Mouse (Mus musculus) layer of hippocampus, adult 9-10 months (tissue): ENCODE data around the gene Esam.

Experiments
- DNase-seq: peaks from one replicate; pipeline ENCODE4 v3.0.0; 2022; ENCODE audit warnings: low spot score

Gene Esam

GRCm38 (mm10) chr9:37530888-37531705, 3.2 kb downstream of the Esam start:
- no peak for DNase-seq

GRCm38 (mm10) chr9:37536851-37537250, 9.0 kb downstream of the Esam start:
- DNase-seq, result no peak

DNA sequence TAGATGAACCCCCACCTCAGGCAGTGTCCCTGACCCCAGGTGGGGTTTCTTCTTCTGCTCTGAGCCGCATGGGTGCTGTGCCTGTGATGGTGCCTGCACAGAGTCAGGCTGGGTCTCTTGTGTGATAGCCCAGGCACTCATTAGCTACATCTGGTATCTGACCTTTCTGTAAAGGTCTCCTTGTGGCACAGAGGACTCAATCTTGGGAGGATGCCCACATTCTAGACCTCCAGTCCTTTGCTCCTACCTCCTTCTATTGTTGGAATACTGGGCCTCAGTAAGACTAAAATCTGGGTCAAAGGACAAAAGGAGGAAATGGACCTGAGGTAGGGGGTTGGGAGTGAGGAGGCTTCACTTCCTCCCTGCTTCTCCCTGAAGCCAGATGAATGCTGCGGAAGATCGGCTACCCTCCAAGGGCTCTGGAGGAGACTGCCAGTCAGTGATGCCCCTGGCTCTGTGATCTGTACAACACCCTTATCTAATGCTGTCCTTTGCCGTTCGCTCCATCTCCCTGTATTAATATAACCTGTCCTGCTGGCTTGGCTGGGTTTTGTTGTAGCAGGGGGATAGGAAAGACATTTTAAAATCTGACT, 9.9 kb downstream of the Esam start:
- no peak for DNase-seq

GRCm38 (mm10) chr9:37539170-37540025, 11.5 kb downstream of the Esam start, which contains the start of gene Vsig2:
TSS of gene Vsig2 (plus strand) at chr9:37539255.
- no peak for DNase-seq

DNA sequence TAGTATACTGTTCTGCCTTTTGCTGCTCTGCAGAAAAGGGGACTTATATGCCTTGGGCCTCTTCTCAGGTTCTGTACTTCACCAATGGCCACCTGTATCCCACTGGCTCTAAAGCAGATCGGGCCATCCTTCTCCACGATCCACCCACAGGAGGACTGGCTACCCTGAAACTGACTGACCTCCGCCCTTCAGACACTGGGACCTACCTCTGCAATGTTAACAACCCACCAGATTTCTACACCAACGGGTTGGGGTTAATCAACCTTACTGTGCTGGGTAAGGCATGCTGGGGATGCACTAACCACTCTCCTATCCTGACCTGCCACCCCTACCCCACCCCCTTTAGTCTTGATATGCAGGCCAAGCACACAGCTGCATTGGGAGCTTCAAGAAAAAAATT, 12.3 kb downstream of the Esam start:
- no peak for DNase-seq

DNA sequence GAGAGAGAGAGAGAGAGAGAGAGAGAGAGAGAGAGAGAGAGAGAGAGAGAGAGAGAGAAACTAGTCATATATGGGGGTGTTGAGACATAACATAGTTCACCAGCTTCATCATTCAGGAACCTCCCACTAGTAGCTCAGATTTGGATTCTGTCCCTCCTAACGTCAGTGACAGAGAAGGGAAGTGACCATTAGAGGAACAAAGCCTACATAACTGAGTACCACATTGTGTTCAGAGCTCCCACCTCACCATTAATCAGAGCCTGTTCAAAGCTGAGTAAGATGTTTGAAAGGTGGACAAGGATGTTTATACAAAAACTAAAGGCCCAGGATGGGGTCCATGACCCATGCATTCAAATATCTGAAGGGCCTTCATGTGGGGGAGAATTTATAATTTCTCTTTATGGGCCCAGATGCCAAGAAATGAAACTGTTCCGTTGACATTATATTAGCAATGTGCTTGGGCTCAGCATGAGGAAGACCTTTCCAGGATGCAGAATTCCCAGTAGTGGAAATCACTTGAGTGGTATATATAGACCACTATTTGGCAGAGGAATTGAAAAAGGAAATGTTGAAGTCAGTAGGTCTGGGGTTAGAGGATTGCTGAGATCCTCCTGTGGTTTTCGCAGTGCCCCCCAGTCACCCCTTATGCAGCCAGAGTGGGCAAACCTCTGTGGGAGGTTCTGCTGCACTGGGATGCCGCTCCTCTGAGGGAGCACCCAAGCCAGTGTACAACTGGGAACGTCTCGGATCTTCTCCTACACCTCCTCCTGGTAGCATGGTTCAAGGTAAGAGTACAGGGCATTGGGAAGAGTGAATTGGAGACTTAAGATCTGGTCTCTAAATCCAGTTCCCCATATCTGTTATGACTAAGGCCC, 13.1 kb downstream of the Esam start:
- no peak for DNase-seq

DNA sequence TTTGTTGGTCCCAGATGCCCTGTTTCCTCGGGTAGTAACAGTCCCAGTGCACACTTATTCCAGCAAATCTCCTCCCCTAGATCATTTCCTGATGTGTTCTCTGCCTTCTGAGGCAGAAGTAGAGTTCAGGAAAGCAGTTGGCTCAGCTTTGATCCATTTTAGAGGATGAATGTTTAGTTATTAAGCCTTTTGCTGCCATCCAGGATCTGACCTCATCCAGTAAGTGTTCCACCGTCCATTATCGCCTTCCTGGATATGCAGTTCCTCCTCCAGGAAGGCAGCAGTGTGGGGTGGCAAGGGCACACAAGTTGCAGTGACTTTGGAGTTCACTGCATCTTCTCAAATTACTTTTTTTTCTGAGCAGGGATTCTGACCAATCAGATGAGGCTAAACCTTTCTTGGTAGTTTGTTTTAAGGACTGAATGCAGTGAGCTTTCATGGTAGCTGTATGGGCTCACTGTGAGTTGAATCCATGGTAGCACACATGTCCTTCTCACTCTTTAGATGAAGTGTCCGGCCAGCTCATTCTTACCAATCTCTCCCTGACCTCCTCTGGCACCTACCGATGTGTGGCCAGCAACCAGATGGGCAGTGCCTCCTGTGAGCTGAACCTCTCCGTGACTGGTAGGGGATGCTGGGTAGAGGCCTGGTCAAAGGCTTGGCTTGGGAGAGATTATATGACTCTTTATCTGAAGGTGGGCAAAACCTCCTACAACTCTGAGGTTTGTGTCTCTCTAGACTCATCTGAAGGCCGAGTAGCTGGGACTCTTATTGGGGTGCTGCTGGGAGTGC, 14.2 kb downstream of the Esam start:
- no peak for DNase-seq

- no peak for DNase-seq
Measured at GRCm38 (mm10) chr9:37543869-37544440, 16.1 kb downstream of the Esam start.

GRCm38 (mm10) chr9:37544447-37545165, 16.7 kb downstream of the Esam start:
- DNase-seq, result no peak

GRCm38 (mm10) chr9:37545166-37545610, 17.3 kb downstream of the Esam start:
- DNase-seq, result no peak

- DNase-seq, result no peak
Measured at GRCm38 (mm10) chr9:37545847-37546452, 18.1 kb downstream of the Esam start.

GRCm38 (mm10) chr9:37546889-37547288, 19.0 kb downstream of the Esam start:
- DNase-seq, result no peak

- no peak for DNase-seq
Measured at GRCm38 (mm10) chr9:37550435-37550834, 22.6 kb downstream of the Esam start.

DNA sequence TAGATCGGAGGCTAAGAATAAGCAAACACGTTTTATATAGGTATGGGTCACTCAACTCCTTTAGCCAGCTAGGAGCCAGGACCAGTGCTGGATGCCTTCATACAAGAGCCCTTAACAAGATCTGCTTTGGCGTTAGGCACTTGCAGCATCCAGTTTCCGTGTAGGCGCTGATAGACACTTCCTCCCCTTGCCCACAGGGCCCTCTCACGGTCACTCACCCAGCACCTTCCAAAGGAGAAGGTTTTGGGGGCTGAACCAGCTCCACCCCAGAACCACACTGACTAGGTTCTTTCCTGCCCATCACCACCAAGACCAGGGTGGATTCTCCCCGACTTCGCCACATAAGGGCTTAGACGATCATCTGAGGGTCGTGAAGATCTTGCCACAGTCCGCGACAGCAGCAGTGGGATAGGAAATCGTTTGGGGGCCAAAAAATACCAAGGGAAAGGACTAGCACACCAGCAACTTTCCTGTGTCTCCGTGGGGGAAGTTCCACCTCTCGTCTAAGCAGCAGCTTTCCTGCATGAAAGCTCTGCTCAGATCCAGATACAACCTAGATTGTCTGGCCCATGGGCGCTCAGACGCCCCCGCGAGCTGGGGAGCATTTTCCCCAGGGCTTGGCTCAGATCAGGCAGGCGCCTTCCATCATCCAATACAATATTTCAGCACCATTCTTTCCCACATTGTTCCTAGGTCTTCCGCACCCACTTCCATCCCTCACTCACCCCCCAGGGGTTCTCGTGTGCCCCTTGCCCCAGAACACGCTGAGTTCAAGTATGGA, 24.1 kb downstream of the Esam start:
- no peak for DNase-seq

DNA sequence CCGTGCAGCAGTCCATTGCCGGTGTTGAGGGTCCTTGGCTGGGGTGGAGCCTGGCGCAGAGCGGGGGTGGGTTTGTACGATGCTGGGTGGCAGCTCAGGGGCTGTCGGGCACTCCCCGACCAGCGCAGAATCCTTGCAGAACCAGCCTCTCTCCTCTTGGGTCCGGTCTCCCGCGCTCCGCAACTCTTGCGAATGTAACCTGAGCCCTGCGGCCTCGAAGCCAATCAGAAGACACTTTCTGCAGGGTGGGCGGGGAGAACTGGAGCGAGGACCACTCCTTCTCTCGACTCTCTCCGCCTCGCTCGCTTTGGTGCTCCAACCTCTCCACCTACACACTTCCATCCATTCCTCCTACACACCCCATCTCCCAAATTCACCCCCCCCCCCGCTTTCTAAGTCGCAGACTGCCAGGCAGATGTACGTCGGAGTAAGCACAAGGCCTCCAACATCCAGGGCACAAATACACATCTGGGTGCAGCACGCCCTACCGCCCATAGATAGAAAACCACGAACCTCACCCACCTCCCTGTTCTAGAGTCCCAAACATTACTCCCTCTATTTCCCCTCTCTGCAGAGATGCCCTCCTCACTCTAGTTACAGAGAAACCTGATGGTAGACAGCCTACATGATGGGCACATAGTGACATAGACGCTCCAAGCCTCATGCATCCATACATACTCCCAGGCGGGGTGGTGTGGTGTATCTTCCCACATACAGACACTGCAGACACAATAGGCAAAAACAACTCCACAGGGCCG, 24.8 kb downstream of the Esam start, which contains the start of gene Nrgn:
TSS of gene Nrgn (minus strand) at position 369 of the 758 bp plus-strand sequence.
- DNase-seq, result no peak

DNA sequence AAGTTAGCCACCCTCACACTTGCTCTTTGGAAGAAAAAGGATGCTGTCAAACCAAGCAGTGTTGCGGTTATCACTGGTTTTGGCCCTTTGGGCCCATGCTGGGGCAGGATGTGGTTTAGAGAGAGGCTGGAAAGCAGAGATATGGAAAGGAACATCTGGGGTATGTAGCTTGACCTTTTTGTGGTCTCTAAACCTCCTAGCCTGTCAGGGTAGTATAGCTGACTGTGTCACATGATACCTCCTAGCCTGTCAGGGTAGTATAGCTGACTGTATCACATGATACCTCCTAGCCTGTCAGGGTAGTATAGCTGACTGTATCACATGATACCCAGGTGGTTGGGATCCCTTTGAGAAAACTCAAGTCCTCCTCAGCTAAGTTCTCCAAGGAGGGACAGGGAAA, 26.4 kb downstream of the Esam start:
- no peak for DNase-seq

DNA sequence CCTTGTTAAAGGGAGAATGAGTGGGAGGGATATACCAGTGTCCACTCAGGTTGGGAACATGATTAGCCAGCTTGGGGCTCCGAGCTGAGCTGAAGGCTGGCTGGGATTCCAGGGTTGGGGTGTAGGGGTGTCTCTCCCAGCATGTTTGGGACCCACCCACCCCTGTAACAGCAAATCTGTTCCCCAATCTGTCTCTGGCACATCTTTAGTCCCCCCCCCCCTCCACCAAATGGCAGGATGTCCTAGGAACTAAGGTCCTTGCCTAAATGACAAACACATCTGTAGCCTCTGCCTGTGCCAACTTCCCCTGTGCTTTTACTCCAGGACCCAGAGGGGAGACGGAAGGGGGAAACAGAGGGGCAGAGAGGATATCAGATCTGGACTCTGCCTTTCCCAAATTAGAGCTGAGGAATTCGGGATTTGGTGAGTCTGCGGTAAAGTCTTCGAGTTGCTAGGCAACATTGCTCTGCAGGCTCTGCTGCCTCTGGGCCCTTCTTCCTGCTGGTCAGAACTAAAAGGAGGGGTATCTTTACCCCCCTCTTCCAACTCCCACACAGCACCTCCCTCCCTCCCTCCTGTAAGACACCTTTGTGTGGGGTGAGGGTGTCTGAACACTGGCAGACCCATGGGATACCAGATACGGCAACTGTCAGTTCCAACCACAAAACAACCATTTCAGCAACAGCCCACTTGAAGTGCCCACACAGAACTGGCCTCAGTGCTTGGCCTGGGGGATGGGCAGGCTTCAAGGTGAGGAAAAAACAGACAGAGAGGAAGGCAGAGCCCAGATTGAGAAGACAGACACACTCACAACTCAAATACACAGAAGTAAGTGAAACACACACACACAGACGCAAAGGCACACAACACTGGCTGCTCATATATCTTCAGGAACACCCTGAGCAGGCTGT, 27.2 kb downstream of the Esam start, which contains the start of gene Siae:
TSS of gene Siae (plus strand) at position 861 of the 911 bp plus-strand sequence.
- DNase-seq, result no peak
